Mouse (Mus musculus) frontal cortex, postnatal 25 days (tissue): ENCODE data around the gene Isg20.

Source experiments
- DNase-seq, 2 experiments: peaks; one replicate each; pipeline ENCODE4 v3.0.0; 2022; ENCODE audit warnings: low spot score in 2 of 2

Gene Isg20

DNA sequence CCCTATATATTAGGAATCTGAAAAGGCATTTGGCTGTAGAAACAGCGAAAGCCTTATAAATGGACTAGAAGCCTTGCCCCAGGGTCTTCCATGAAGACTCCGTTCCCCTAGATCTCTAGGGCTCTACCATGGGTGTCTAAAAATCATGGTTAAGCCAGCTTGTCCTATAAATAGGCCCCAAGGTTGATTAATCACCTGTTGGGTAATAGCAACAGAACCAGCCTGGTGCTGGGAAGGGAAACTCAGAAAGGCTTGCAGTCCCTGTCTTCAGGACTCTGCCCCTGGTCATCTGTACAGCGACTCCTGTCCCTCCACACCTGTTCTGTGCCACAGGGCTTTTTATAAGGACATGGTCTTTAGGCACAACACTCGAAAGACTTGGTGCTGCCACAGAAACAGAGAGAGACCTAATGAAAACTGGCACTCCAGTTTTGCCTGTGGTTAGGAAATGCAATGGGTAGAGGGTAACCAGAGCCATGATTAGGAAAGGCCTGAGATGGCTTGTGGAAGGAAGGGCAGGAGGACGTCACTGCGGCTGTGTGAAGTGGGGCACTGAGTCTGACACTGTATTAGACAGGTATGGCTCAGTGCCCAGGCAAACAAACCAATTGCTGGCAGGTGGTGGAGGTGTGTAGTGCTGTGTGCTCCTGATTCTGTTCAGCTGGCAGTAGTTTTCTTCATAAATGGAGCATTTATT lies 9.9 kb upstream of the Isg20 start:
- DNase-seq = no peak

- DNase-seq = no peak
Measured at GRCm38 (mm10) chr7:78904175-78904574, 9.0 kb upstream of the Isg20 start.

DNA sequence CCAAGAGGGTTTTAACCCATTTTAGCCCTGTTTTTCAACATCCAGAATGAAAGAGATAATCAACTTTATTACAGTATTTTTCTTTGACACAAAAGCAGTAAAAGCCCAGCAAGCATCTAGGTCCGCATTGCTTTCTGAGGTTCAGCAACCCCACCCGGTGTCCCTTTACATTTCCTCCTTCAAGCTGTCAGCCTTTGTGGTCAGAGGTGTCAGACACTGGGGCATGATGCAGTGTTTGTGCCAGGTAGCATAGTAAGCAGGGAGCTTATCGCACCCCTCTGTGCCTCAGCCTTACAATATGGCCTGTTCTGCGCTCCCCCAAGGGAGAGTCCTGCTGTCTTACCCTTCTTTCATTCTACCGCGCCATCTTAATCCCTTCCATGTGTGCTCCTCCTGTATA lies 4.2 kb upstream of the Isg20 start:
- no peak for DNase-seq

GRCm38 (mm10) chr7:78910336-78911098 lies 2.7 kb upstream of the Isg20 start:
- DNase-seq = no peak

DNA sequence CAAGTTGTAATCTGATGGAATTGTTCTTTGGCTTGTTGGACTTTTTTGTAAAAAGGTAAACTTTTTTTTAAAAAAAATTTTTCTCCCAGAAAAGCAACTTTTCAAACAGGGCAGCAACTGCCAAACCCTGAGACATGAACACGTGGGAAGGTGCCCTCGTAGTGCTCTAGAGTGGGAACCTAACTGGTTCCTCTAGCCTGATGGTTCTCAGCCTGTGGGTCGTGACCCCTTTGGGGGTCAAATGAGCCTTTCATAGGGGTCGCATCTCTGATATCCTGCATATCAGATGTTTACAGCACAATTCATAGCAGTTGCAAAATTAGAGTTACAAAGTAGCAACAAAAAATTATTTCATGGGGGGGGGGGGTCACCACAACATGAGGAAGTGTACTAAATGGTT lies 2.0 kb upstream of the Isg20 start:
- no peak for DNase-seq

GRCm38 (mm10) chr7:78912253-78912973 lies 811 bp upstream of the Isg20 start:
- no peak for DNase-seq

DNA sequence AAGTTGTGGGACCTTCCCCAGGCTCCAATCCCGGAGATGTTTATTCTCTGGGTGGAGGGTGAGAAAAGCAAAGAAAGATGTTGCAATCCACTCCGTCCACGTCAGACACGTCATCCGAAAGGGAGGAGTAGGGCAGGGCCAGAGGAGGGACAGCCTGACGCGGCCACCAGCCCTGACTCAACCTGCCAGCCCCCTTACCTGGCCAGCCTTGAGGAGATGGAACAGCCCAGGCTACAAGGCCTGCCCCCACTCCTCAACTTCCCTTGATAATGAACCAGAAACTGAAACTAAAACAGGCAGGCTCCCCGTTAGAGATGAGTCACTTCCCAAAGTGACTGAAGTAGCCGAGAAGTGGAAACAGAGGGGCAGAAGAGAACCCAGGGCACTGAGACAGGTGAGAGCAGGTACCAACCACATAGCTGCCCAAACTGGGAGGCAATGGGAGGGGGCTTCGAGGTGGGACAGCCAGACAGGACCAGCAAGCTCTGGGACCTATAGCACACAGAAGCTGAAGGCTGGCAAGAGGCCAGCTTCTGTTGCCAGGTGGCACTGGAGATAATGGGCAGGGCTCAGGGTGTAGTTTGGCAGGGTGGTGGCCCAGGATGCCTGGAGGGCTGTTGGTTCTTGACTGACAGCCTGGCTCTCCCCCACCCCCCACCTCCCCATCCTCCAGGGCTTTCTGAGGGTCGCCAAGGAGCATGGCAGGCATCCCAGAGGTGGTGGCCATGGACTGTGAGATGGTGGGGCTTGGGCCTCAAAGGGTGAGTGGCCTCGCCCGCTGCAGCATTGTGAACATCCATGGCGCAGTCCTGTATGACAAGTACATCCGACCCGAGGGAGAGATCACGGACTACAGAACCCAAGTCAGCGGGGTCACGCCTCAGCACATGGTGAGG lies 673 bp downstream of the Isg20 start:
- no peak for DNase-seq

- DNase-seq = no peak
Measured at GRCm38 (mm10) chr7:78914545-78914845, 1.3 kb downstream of the Isg20 start.

GRCm38 (mm10) chr7:78914896-78915510 lies 1.8 kb downstream of the Isg20 start:
- DNase-seq = no peak

DNA sequence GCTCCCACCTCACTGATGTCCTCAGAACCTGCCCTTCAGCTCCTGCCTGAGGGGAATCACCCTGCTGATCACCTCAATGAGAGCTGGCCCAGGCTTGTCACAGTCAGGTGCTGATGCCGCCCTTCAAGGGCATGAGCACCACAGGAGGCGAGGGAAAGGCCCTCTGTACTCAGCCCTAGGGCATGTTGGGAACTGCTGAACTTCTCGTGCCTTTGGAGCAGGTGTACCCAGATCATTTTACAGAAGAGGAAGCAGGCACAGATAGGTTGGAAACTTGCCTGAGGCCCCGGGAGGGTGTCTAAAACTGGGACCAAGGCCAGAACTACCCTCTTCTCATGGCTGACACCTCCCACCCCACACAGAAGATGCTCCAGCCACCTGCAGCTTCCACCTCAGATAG lies 5.5 kb downstream of the Isg20 start:
- DNase-seq = no peak

DNA sequence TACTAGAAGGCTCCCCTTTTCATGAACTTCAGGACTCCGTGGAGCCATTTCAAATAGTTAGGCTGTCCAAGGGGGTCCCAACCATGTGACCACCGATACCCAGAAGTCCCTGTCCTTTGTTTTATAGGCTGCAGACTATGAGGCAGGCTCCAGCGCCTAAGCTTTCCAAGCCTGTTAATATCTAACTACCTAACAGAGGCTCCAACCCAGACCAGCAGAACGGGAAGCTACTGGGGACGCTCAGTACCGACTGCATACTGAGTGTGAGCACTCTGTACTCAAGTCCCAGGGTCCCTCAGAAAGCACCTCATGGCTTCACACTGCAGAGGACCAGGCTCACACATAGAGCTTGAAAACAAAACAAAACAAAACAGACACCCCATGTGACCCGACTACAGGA lies 9.3 kb downstream of the Isg20 start:
- no peak for DNase-seq

GRCm38 (mm10) chr7:78924300-78924699 lies 11.1 kb downstream of the Isg20 start:
- DNase-seq = peak; percentile 32 to 54

GRCm38 (mm10) chr7:78924796-78925195 lies 11.6 kb downstream of the Isg20 start:
- DNase-seq = no peak

- DNase-seq = no peak
Measured at GRCm38 (mm10) chr7:78925680-78926079, 12.5 kb downstream of the Isg20 start.

DNA sequence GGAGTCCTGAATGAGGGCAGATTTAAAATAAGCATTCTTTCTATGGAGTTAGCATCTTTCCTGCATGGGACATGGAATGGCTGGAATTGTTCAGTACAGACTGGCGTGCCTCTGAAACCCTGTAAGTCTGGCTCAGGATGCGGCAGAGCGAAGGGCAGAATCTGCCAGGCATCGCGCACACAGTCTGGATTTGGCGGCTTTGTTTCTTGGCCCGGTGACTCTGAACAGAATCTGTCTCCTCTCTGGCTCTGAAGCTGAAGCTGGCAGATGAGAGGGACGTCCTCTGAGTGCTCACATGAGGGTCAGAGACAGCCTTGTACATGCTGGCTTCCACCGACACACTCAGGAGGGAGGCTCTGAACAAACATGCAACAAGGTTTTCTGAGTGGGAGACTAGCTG lies 12.9 kb downstream of the Isg20 start:
- no peak for DNase-seq

- no peak for DNase-seq
Measured at GRCm38 (mm10) chr7:78927266-78927665, 14.0 kb downstream of the Isg20 start.

GRCm38 (mm10) chr7:78938957-78939602 lies 25.9 kb downstream of the Isg20 start:
- no peak for DNase-seq

DNA sequence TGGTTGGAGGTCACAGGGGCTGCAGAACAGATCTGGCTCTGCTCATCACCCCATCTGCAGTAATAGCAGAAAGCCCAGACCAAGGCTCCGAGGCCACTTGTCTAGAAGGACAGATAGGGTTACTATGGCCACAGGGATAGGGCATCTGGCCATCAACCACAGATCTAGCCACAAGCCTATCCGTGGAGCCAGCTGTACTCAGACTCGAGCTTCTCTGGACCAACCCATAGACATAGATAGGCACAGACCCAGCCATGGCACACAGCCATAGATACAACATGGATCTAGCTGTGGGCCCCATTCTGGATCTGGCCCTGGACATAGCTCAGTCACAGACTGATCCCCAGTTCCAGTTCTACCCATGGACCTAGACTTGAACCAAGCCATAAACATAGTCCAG lies 27.7 kb downstream of the Isg20 start:
- DNase-seq = no peak

- no peak for DNase-seq
Measured at GRCm38 (mm10) chr7:78942544-78942943, 29.3 kb downstream of the Isg20 start.

DNA sequence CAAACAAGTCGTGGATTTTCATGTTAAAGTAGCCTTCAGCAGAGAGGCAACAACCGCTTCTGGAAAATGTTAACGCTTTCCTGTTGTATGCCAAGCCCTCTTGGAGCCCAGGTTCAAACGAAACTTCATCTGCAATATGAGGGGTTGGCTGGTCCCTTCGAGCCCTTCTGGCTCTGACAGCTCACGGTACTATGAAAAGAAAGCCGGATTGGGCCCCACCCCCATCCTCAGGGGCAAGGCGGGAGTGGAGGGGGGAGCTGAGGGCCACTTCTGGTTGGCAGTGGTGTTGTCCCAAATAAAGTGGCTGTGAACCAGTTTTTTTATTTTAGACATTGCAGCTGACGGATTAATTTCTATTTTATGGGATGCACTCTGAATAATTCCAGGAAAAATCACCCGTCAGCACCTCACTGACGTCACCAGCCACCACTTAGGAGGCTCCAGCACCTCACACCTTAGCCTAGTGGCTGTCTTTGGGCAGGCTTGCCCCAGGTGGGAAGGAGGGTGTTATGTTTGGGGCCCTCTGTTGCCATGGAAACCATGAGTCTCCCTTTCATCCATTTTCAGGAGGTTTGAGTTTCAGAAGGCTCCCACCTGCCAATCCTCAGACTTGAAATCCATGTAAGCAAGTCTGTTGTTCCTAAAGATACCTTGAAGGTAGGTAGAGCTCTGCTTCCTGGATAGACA lies 40.8 kb downstream of the Isg20 start:
- no peak for DNase-seq
